Mouse (Mus musculus) forebrain, embryonic 14.5 days (tissue): ENCODE measurements at regions not wholly inside any gene's neighbourhood (a gene's known extent, or its start where the extent isn't known, plus 50 kb on each side); places are given as distances from the start of the nearest gene placed in this dataset.

Source experiments
- ATAC-seq: fragments of 200-750 bp; cut with Nextera tagmentation; 2 replicates; pipeline ENCODE4 v1.8.0; 2017; ENCODE audit warnings: mild to moderate bottlenecking, moderate library complexity
- DNase-seq: peaks from one replicate; pipeline ENCODE4 v3.0.0-alpha.2; 2015; ENCODE audit warnings: low spot score
- H3K27ac ChIP-seq: fragments of 300-500 bp; sonication (generic); 2 replicates; pipeline ENCODE4 v1.5.1; 2014; ENCODE audit warnings: low read depth, mild to moderate bottlenecking, control low read depth, low read length, moderate library complexity
- H3K27me3 ChIP-seq: fragments of 300-500 bp; sonication (generic); replicated peaks from 2 replicates; pipeline ENCODE4 v1.6.1; 2014; ENCODE audit warnings: low read length, control low read depth, mixed read lengths; ENCODE audit not compliant: control insufficient read depth, insufficient read depth
- H3K36me3 ChIP-seq: fragments of 300-500 bp; sonication (generic); 2 replicates; pipeline ENCODE4 v1.6.1; 2014; ENCODE audit warnings: low read length, control low read depth; ENCODE audit not compliant: control insufficient read depth, insufficient read depth
- H3K4me1 ChIP-seq: fragments of 300-500 bp; sonication (generic); 2 replicates; pipeline ENCODE4 v1.6.1; 2014; ENCODE audit warnings: antibody characterized with exemption, low read length, control low read depth; ENCODE audit not compliant: control insufficient read depth, insufficient read depth
- H3K4me2 ChIP-seq: fragments of 300-500 bp; sonication (generic); 2 replicates; pipeline ENCODE4 v1.6.1; 2014; ENCODE audit warnings: mild to moderate bottlenecking, control low read depth, low read length
- H3K4me3 ChIP-seq: fragments of 300-500 bp; sonication (generic); 2 replicates; pipeline ENCODE4 v1.5.1; 2014; ENCODE audit warnings: low read depth, low read length, control low read depth
- H3K9ac ChIP-seq: fragments of 300-500 bp; sonication (generic); 2 replicates; pipeline ENCODE4 v1.6.1; 2014; ENCODE audit warnings: mild to moderate bottlenecking, low read length, control low read depth, moderate library complexity
- H3K9me3 ChIP-seq: fragments of 300-500 bp; sonication (generic); replicated peaks from 2 replicates; pipeline ENCODE4 v1.6.1; 2016; ENCODE audit warnings: low read length, control low read depth, mixed read lengths; ENCODE audit not compliant: control insufficient read depth
- WGBS: fragments of 180-500 bp; shearing (Covaris S2); extraction: QIAGEN DNeasy Blood & Tissue Kit; methylation state at CpG from one replicate; pipeline ENCODE4 v1.1.7; 2014; 5-methylcytosine and 5-hydroxymethylcytosine counted together

- no peak overlapping the region for H3K4me3 ChIP-seq
- no peak overlapping the region for H3K27ac ChIP-seq
- H3K9me3 ChIP-seq, result no peaks in the 10 kb centered on the region
- ATAC-seq (no peak), DNase-seq (peak; percentile 60)
- no peak overlapping the region for H3K4me2 ChIP-seq
- H3K27me3 ChIP-seq, result 0 out of 2 replicates have a peak, but pooled peaks cover 9% of the 10 kb centered on the region
- WGBS, result 65% methylated on average over 7 of the region's 7 CpGs
- H3K4me1 ChIP-seq, result peaks cover 9% of the 10 kb centered on the region
- no peaks in the 10 kb centered on the region for H3K36me3 ChIP-seq
- no peak overlapping the region for H3K9ac ChIP-seq
These were observed 118.4 kb upstream of the Gsc start for GRCm38 (mm10) chr12:104591571-104591970.

GRCm38 (mm10) chr12:104590291-104590690 lies 117.2 kb upstream of the Gsc start:
- DNase-seq (no peak), ATAC-seq (no peak)
- Histone ChIP-seq H3K27me3 (0 out of 2 replicates have a peak, but pooled peaks cover 6% of the 10 kb centered on the region), H3K4me1 (peaks cover 9% of the 10 kb centered on the region), H3K9ac (no peak overlapping the region), H3K27ac (no peak overlapping the region), H3K9me3 (no peaks in the 10 kb centered on the region), H3K4me2 (no peak overlapping the region), H3K36me3 (no peaks in the 10 kb centered on the region), H3K4me3 (no peak overlapping the region)
- 84% methylated on average over 8 of the region's 8 CpGs for WGBS

GRCm38 (mm10) chr12:104584408-104584807 lies 111.3 kb upstream of the Gsc start:
- 80% methylated on average over 9 of the region's 9 CpGs for WGBS
- no peak overlapping the region for H3K9ac ChIP-seq
- 0 out of 2 replicates have a peak, but pooled peaks cover 6% of the 10 kb centered on the region for H3K27me3 ChIP-seq
- no peaks in the 10 kb centered on the region for H3K9me3 ChIP-seq
- DNase-seq (no peak), ATAC-seq (no peak)
- no peak overlapping the region for H3K27ac ChIP-seq
- peak overlapping the region; percentile 5; the same call in 1 of the 2 replicates for H3K4me2 ChIP-seq
- no peaks in the 10 kb centered on the region for H3K36me3 ChIP-seq
- no peak overlapping the region for H3K4me3 ChIP-seq
- no peaks in the 10 kb centered on the region for H3K4me1 ChIP-seq

GRCm38 (mm10) chr12:104580796-104581195 lies 107.7 kb upstream of the Gsc start:
- no peak for ATAC-seq
- Histone ChIP-seq H3K4me2 (no peak overlapping the region), H3K4me3 (no peak overlapping the region), H3K9ac (no peak overlapping the region), H3K4me1 (no peaks in the 10 kb centered on the region), H3K36me3 (no peaks in the 10 kb centered on the region), H3K27ac (no peak overlapping the region), H3K27me3 (no peaks in the 10 kb centered on the region), H3K9me3 (no peaks in the 10 kb centered on the region)
- WGBS, result 41% methylated on average over 7 of the region's 7 CpGs
- no peak for DNase-seq

GRCm38 (mm10) chr12:104567622-104568021 lies 94.5 kb upstream of the Gsc start:
- DNase-seq (no peak), ATAC-seq (no peak)
- no peak overlapping the region for H3K27ac ChIP-seq
- no peak overlapping the region for H3K9ac ChIP-seq
- H3K4me2 ChIP-seq, result no peak overlapping the region
- no peak overlapping the region for H3K4me3 ChIP-seq
- no peaks in the 10 kb centered on the region for H3K9me3 ChIP-seq
- WGBS, result 88% methylated on average over 17 of the region's 17 CpGs
- H3K27me3 ChIP-seq, result no peaks in the 10 kb centered on the region
- H3K4me1 ChIP-seq, result no peaks in the 10 kb centered on the region
- no peaks in the 10 kb centered on the region for H3K36me3 ChIP-seq

- Histone ChIP-seq H3K36me3 (no peaks in the 10 kb centered on the region), H3K9ac (no peak overlapping the region), H3K9me3 (no peaks in the 10 kb centered on the region), H3K27me3 (no peaks in the 10 kb centered on the region), H3K4me1 (no peaks in the 10 kb centered on the region), H3K4me3 (no peak overlapping the region), H3K4me2 (no peak overlapping the region), H3K27ac (no peak overlapping the region)
- ATAC-seq, result no peak
- WGBS, result 82% methylated on average over 5 of the region's 5 CpGs
- DNase-seq, result no peak
These were observed 89.8 kb upstream of the Gsc start for GRCm38 (mm10) chr12:104562961-104563360.

- H3K27ac ChIP-seq, result no peak overlapping the region
- no peak overlapping the region for H3K9ac ChIP-seq
- no peak overlapping the region for H3K4me3 ChIP-seq
- no peaks in the 10 kb centered on the region for H3K4me1 ChIP-seq
- no peaks in the 10 kb centered on the region for H3K9me3 ChIP-seq
- H3K4me2 ChIP-seq, result no peak overlapping the region
- 81% methylated on average over 14 of the region's 14 CpGs for WGBS
- H3K36me3 ChIP-seq, result no peaks in the 10 kb centered on the region
- ATAC-seq, result no peak
- no peak for DNase-seq
- H3K27me3 ChIP-seq, result no peaks in the 10 kb centered on the region
These were observed 87.9 kb upstream of the Gsc start for GRCm38 (mm10) chr12:104560934-104561565.

GRCm38 (mm10) chr12:104557761-104558160 lies 84.6 kb upstream of the Gsc start:
- 75% methylated on average over 4 of the region's 4 CpGs for WGBS
- H3K9me3 ChIP-seq, result no peaks in the 10 kb centered on the region
- H3K27me3 ChIP-seq, result no peaks in the 10 kb centered on the region
- H3K4me1 ChIP-seq, result peaks cover 2% of the 10 kb centered on the region; the same call in 1 of the 2 replicates
- H3K27ac ChIP-seq, result no peak overlapping the region
- no peak overlapping the region for H3K4me3 ChIP-seq
- DNase-seq, result no peak
- no peak overlapping the region for H3K4me2 ChIP-seq
- ATAC-seq, result no peak
- no peak overlapping the region for H3K9ac ChIP-seq
- no peaks in the 10 kb centered on the region for H3K36me3 ChIP-seq

- 91% methylated on average over 10 of the region's 10 CpGs for WGBS
- H3K4me2 ChIP-seq, result no peak overlapping the region
- H3K9me3 ChIP-seq, result no peaks in the 10 kb centered on the region
- H3K36me3 ChIP-seq, result no peaks in the 10 kb centered on the region
- H3K27me3 ChIP-seq, result no peaks in the 10 kb centered on the region
- H3K27ac ChIP-seq, result no peak overlapping the region
- DNase-seq, result no peak
- no peak overlapping the region for H3K4me3 ChIP-seq
- H3K9ac ChIP-seq, result no peak overlapping the region
- peaks cover 2% of the 10 kb centered on the region; the same call in 1 of the 2 replicates for H3K4me1 ChIP-seq
- no peak for ATAC-seq
These were observed 84.2 kb upstream of the Gsc start for GRCm38 (mm10) chr12:104557307-104557706.
